Mouse (Mus musculus) ES-E14 (cell line): Measurements from ENCODE around the gene Padi2.

Source experiments
- CHD2 ChIP-seq: IDR thresholded peaks from 2 replicates; pipeline ENCODE4 v1.6.1; 2014; ENCODE audit warnings: mild to moderate bottlenecking, low read depth, low read length, inconsistent platforms
- HCFC1 ChIP-seq: IDR thresholded peaks from 2 replicates; pipeline ENCODE4 v1.6.1; 2012; ENCODE audit warnings: low read length, inconsistent platforms, borderline replicate concordance; ENCODE audit not compliant: insufficient read depth
- MAFK ChIP-seq: IDR thresholded peaks from 2 replicates; pipeline ENCODE4 v1.6.1; 2014; ENCODE audit warnings: mild to moderate bottlenecking, low read depth, low read length, inconsistent platforms; ENCODE audit not compliant: insufficient read depth
- ZC3H11A ChIP-seq: IDR thresholded peaks from 2 replicates; pipeline ENCODE4 v1.6.1; 2012; ENCODE audit warnings: low read depth, mild to moderate bottlenecking, inconsistent platforms, low read length, borderline replicate concordance
- ZNF384 ChIP-seq: IDR thresholded peaks from 2 replicates; pipeline ENCODE4 v1.6.1; 2012; ENCODE audit warnings: low read depth, low read length, inconsistent platforms

DNA sequence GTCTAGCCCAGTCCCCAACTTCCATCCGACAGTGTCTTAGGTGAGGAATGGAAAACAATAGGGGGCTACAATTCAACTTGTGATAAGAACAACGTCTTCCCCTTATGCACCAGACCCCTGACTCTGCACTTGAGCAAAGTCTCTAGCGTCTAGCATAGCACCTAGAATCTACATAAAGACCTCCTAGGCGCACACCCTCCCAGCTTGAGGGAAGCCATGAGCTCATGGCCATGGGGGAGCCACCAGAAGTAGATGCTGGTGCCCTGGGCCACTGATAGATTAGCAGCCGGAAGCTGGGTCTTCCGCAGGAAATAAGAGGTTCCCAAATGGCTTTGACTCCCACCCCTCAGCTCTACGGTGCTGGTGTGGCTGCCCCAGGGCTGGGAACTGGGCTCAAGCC, 81.3 kb downstream of the Padi2 start:
- no peak for TF ChIP-seq MAFK
- no peak for TF ChIP-seq ZNF384
- TF ChIP-seq CHD2 = no peak
- no peak for TF ChIP-seq HCFC1
- TF ChIP-seq ZC3H11A = no peak
